Mouse (Mus musculus): ENCODE measurements around the gene Mrpl21. TPM values are rescaled to one million over a fixed set of nuclear protein-coding genes. Genes with fewer than 3 reads are reported as not detected.

The Mrpl21 gene
- polyA plus RNA-seq, 1 experiment from 2014 or later: 105 TPM

DNA sequence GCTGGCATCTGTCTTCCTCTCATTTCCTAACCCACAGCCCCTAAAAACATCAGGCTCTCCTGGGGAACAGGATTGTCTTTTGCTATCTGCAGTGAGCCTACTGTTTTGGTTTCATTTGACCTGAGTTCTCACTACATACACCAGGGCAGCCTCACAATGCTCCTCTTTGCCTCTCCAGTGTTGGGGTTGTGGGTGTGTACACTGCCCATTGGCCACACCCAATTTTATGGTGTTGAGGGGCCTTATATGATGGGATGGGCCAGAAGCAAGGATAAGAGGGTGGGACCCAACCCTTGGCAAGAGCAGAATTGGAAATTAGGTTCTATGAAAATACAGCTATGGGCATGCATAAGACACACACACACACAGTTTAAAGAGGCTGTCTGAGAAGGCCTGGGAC is 14.3 kb downstream of the Mrpl21 start:
- DNase-seq (ENCODE audit: low read depth, low spot score) (no peak), ATAC-seq (no peak)
- TF ChIP-seq CTCF (IDR thresholded peaks at IDR 0.05): no peak
- CTCF ChIA-PET: interaction anchor here (0.9 to 1.6 kb wide), 3 partner anchors 8 to 154 kb away, joined by 3 to 7 read pairs (median 4); no protein-coding TSS in a partner anchor
- H3K27me3 ChIP-seq: peaks cover 12% of the 10 kb centered on the region
- POLR2A ChIA-PET: no interaction called here
- in situ Hi-C loops (cut with MboI; ENCODE audit: low pct_unique_long_range_greater_than_20kb): no loop called here

DNA sequence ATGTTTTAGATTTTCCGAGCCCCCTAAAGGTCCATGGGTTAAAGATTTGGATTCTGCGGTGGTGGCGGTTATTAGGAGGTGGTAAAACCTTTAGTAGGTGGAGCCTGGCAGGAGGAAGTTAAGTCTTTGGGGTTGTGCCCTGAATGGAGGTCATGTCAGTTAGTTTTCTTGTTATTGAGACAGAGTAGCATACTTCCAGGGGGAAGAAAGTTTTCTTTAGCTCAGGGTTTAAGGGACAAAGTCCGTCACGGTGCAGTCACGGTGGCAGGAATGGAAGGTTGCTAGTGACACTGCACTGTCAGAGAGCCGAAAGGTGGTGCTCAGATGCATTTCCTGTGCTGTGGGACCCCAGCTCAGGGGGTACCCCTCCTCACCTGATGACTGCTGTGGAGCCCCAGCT is 15.1 kb downstream of the Mrpl21 start:
- peaks cover 13% of the 10 kb centered on the region for H3K27me3 ChIP-seq
- in situ Hi-C loops (cut with MboI; ENCODE audit: low pct_unique_long_range_greater_than_20kb): no loop called here
- CTCF ChIA-PET: interaction anchor here (0.9 kb wide), 1 partner anchor 9 kb away, joined by 4 read pairs; no protein-coding TSS in a partner anchor
- DNase-seq (ENCODE audit: low read depth, low spot score) (no peak), ATAC-seq (no peak)
- TF ChIP-seq CTCF (IDR thresholded peaks at IDR 0.05): no peak
- POLR2A ChIA-PET: interaction anchor here (1.0 kb wide), 1 partner anchor 38 kb away, joined by 3 read pairs; no protein-coding TSS in a partner anchor

DNA sequence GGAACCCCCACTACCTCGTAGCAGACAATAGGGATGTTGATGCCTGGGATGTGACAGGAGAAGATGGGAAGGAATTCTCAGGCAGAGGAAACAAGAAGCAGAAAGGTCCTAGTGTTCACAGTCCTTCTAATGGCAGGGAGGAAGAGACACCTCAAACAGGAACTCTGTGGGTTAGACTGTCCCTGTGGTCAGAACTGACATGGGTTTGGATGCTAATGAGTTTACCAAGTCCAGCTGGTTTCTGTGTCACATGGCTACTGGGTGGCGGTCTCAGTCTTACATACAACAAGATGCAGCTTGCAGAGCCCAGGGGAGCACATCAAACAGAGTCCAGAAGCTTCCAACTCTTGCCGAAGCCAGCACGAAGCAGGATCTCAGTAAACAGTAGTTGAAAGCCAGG is 21.3 kb downstream of the Mrpl21 start:
- in situ Hi-C loops (cut with MboI; ENCODE audit: low pct_unique_long_range_greater_than_20kb): no loop called here
- H3K27me3 ChIP-seq: peaks cover 51% of the 10 kb centered on the region
- POLR2A ChIA-PET: no interaction called here
- DNase-seq (ENCODE audit: low read depth, low spot score): no peak
- CTCF ChIA-PET: no interaction called here
- no peak for TF ChIP-seq CTCF (IDR thresholded peaks at IDR 0.05)
- no peak for ATAC-seq

DNA sequence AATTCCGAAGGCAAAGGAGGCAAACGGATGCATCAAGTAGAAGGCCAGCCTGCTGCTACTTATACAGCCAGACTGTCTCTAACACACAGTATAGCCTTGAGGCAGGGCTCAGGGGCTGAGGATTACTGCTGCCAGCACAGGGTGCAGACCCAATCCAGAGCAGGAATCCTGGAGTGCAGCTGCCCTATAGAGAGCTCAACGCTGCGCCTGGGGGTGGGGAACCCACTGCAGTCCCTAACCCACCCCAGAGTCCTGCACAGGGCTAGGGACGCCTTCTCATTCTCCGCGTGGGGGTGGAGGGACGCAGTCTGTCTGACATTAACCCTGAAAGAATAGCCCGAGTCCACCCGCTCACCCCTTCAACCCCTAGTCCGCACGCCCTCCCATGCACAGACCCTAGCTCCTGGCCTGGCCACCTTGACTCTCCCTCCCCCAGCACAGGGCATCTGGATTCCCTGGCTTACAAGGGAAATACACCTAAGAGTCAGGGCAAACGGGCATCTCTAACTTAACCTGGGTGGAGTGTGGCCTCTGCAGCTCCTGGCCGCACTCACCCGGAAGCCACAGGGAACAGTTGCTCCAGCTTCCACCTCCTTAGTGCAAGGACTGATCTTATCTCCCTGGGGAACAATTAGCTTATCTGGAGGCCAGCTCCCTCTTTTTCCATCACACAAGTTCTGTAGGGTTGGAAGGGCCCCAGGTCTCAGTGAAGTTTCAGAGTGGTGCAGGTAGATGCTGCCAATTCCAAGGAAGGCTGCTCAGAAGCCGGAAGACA is 24.7 kb downstream of the Mrpl21 start:
- ATAC-seq (no peak), DNase-seq (ENCODE audit: low read depth, low spot score) (no peak)
- H3K27me3 ChIP-seq: peaks cover 66% of the 10 kb centered on the region
- in situ Hi-C loops (cut with MboI; ENCODE audit: low pct_unique_long_range_greater_than_20kb): no loop called here
- POLR2A ChIA-PET: no interaction called here
- TF ChIP-seq CTCF (IDR thresholded peaks at IDR 0.05): no peak
- CTCF ChIA-PET: no interaction called here

DNA sequence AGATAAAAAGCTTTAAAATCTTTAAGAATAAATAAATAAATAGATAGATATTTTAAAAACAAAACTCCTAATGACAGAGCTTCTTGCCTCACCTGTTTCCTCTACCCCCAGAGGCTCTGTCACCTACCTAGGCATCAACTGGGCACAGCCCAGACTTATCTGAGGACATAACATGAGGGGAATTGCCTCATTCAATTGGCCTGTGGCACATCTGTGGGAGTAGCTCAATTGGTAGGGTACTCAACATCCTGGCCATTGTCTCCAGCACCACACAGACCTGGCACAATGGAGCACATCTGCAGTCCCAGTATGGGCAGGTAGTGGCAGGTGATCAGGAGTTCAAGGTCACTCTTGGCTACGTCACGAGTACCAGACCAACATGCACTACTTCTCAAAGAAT is 36.6 kb downstream of the Mrpl21 start:
- peaks cover 7% of the 10 kb centered on the region for H3K27me3 ChIP-seq
- ChIA-PET CTCF (no interaction called here), POLR2A (no interaction called here)
- no peak for ATAC-seq
- no peak for DNase-seq (ENCODE audit: low read depth, low spot score)
- no peak for TF ChIP-seq CTCF (IDR thresholded peaks at IDR 0.05)
- in situ Hi-C loops (cut with MboI; ENCODE audit: low pct_unique_long_range_greater_than_20kb): no loop called here

DNA sequence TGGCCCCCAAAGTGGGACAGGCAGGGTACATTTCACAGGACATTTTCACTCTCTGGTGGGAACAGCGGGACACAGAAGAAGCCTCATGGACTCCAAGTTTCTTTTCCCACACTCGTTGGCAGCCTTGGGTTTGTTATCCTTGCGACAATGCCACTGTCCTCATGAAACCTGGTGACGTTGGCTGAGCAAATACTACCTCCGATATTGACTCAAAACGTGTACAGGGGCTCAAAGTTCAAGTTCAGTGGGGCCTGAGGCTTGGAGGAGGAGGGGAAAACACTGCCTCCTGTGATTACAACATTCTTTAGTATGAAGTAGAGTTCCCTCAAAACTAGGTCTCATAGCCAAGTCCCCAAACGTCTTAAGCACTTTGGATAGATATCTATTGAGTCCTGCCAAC is 37.4 kb downstream of the Mrpl21 start:
- ChIA-PET POLR2A (no interaction called here), CTCF (interaction anchor here (1.3 to 1.9 kb wide), 3 partner anchors 29 to 131 kb away, joined by 3 to 8 read pairs (median 3); no protein-coding TSS in a partner anchor)
- DNase-seq (ENCODE audit: low read depth, low spot score) (no peak), ATAC-seq (no peak)
- no peak for TF ChIP-seq CTCF (IDR thresholded peaks at IDR 0.05)
- in situ Hi-C loops (cut with MboI; ENCODE audit: low pct_unique_long_range_greater_than_20kb): no loop called here
- H3K27me3 ChIP-seq: peaks cover 7% of the 10 kb centered on the region

DNA sequence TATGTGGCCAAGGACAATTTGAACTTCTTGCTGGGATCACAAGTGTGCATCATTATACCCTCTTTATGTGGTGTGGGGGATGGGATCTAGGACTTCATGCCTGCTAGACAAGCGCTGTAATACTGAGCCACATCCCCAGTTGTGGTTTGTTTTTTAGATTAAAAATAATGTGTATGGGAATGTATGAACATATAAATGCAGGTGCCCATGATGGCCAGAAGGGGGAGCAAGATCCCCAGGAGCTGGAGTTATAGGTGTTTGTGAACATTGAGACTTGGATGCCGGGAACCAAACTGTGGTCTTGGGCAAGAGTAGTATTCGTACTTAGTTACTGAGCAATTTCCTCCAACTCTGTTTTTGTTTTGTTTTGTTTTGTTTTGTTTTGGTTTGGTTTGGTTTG is 38.1 kb downstream of the Mrpl21 start:
- DNase-seq (ENCODE audit: low read depth, low spot score) (no peak), ATAC-seq (no peak)
- peaks cover 7% of the 10 kb centered on the region for H3K27me3 ChIP-seq
- POLR2A ChIA-PET: no interaction called here
- CTCF ChIA-PET: interaction anchor here (1.3 to 1.9 kb wide), 3 partner anchors 28 to 130 kb away, joined by 3 to 8 read pairs (median 3); no protein-coding TSS in a partner anchor
- no peak for TF ChIP-seq CTCF (IDR thresholded peaks at IDR 0.05)
- in situ Hi-C loops (cut with MboI; ENCODE audit: low pct_unique_long_range_greater_than_20kb): no loop called here

DNA sequence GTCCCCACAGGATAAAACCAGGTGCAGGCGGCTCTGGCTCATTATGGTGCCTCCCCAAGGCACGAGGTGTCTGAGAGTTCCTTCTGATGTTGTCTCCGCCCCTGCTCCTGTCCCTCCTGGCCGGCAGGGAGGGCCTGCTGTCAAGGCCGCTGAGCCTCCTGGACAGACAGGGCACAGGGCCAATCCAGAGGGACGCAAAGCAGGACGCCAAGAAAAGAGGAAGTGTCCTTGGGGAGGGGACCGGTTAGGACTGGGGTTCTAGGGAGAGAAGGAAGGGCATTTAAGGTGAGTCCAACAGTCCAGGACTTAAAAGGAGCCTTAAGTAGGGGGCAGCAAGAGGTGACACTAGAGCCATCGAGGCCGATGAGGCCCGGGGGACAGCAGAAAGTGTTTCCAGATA is 38.9 kb downstream of the Mrpl21 start:
- H3K27me3 ChIP-seq: peaks cover 5% of the 10 kb centered on the region
- ATAC-seq (no peak), DNase-seq (ENCODE audit: low read depth, low spot score) (no peak)
- ChIA-PET CTCF (interaction anchor here (1.4 to 1.9 kb wide), 3 partner anchors 32 to 129 kb away, joined by 3 to 8 read pairs (median 6); no protein-coding TSS in a partner anchor), POLR2A (no interaction called here)
- TF ChIP-seq CTCF (IDR thresholded peaks at IDR 0.05): no peak
- in situ Hi-C loops (cut with MboI; ENCODE audit: low pct_unique_long_range_greater_than_20kb): no loop called here

DNA sequence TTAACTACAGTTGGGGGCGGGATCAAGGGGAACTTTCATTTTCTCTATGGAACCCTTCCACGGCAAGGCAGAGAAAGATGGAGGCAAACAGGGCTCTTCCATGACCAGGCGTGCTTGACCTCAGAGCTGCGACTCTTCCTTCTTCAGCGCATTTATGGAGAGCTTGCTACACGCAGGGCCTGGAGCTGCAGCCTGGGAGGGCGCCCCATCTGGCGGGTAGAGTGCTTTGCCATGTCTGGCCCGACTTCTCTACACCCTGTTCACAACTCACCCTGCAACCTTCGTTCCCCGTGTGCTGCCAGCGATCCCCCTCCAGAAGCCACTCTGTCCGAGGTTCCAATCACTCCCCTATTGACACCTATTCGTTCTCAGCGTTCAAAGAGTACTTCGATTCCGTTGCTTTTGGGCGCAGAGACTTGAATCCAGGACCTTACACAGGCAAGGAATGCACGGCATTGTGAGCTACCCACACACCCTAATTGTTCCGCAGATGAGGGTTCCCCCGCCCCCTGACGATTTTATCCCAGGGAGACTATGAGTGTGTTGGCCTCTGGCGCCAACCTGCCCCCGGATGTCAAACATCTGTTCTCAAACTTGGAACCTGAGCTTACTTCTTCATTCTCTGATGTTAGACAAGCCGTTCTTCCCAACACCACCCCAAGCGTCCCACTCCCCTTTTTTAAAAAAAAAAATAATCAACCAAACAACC is 39.7 kb downstream of the Mrpl21 start, which contains the start of gene Cpt1a:
TSS of gene Cpt1a (plus strand) at position 74 of the 709 bp plus-strand sequence.
- DNase-seq (ENCODE audit: low read depth, low spot score) (no peak), ATAC-seq (no peak)
- TF ChIP-seq CTCF (IDR thresholded peaks at IDR 0.05): no peak
- CTCF ChIA-PET: interaction anchor here (1.0 to 1.7 kb wide), 3 partner anchors 27 to 115 kb away, joined by 3 to 6 read pairs (median 3); no protein-coding TSS in a partner anchor
- H3K27me3 ChIP-seq: peaks cover 5% of the 10 kb centered on the region
- POLR2A ChIA-PET: interaction anchor here (1.0 kb wide), 1 partner anchor 26 kb away, joined by 5 read pairs; no protein-coding TSS in a partner anchor
- in situ Hi-C loops (cut with MboI; ENCODE audit: low pct_unique_long_range_greater_than_20kb): no loop called here

DNA sequence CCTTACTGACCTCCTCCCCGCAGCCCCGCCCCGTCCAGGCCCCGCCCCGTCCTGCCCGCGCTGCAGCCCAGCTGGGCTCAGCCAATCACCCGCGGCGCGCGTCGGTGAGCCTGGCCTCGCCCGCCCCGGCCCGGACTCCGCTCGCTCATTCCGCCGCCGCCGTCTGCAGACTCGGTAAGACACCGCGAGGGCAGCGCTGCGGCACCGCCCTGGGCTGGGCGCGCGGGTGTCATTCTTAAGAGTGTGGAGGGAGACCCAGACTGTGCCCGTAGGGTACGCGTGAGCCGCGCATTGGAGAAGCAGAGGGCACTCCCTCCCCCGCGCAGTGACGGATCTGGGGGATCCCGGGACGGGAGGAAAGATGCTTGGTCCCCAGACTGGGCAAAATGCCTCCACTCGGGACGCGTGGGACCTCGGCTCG is 40.5 kb downstream of the Mrpl21 start:
- ChIA-PET POLR2A (interaction anchor here (1.0 kb wide), 1 partner anchor 25 kb away, joined by 5 read pairs; no protein-coding TSS in a partner anchor), CTCF (interaction anchor here (0.7 to 1.7 kb wide), 3 partner anchors 13 to 34 kb away, joined by 3 to 6 read pairs (median 3); no protein-coding TSS in a partner anchor)
- TF ChIP-seq CTCF (IDR thresholded peaks at IDR 0.05): no peak
- ATAC-seq (peak; percentile 88), DNase-seq (ENCODE audit: low read depth, low spot score) (no peak)
- H3K27me3 ChIP-seq: peaks cover 5% of the 10 kb centered on the region
- in situ Hi-C loops (cut with MboI; ENCODE audit: low pct_unique_long_range_greater_than_20kb): no loop called here

Data from Patski (cell line).